Mouse (Mus musculus) limb, embryonic 13.5 days (tissue): Measurements from ENCODE around the gene Gm20388. TPM values are rescaled to one million over a fixed set of nuclear protein-coding genes. Genes with fewer than 3 reads are reported as not detected.

Experiments
- ATAC-seq: fragments of 200-750 bp; cut with Nextera tagmentation; 2 replicates; pipeline ENCODE4 v1.8.0; 2017; ENCODE audit warnings: low read depth, moderate number of reproducible peaks, moderate TSS enrichment; ENCODE audit not compliant: low FRiP score
- H3K27ac ChIP-seq: fragments of 300-500 bp; sonication (generic); 2 replicates; pipeline ENCODE4 v1.5.1; 2015; ENCODE audit warnings: inconsistent platforms, mild to moderate bottlenecking, moderate library complexity
- H3K27me3 ChIP-seq: fragments of 300-500 bp; sonication (generic); 2 replicates; pipeline ENCODE4 v1.6.1; 2015; ENCODE audit warnings: mild to moderate bottlenecking, inconsistent platforms
- H3K36me3 ChIP-seq: fragments of 300-500 bp; sonication (generic); 2 replicates; pipeline ENCODE4 v1.6.1; 2015; ENCODE audit warnings: inconsistent platforms, mild to moderate bottlenecking, moderate library complexity
- H3K4me1 ChIP-seq: fragments of 300-500 bp; sonication (generic); 2 replicates; pipeline ENCODE4 v1.6.1; 2015; ENCODE audit warnings: inconsistent platforms
- H3K4me2 ChIP-seq: fragments of 300-500 bp; sonication (generic); replicated peaks from 2 replicates; pipeline ENCODE4 v1.6.1; 2015; ENCODE audit warnings: inconsistent platforms, mild to moderate bottlenecking, moderate library complexity
- H3K4me3 ChIP-seq: fragments of 300-500 bp; sonication (generic); 2 replicates; pipeline ENCODE4 v1.5.1; 2015; ENCODE audit warnings: moderate library complexity, mild to moderate bottlenecking, inconsistent platforms
- H3K9ac ChIP-seq: fragments of 300-500 bp; sonication (generic); 2 replicates; pipeline ENCODE4 v1.6.1; 2015; ENCODE audit warnings: mild to moderate bottlenecking, inconsistent platforms
- H3K9me3 ChIP-seq: fragments of 300-500 bp; sonication (generic); 2 replicates; pipeline ENCODE4 v1.6.1; 2016; ENCODE audit warnings: inconsistent platforms
- WGBS: fragments of 180-500 bp; shearing (Covaris S2); methylation state at CpG from one replicate; pipeline ENCODE4 v1.1.7; 2015; 5-methylcytosine and 5-hydroxymethylcytosine counted together
- polyA plus RNA-seq: library from polyadenylated mRNA; unstranded; fragments of >200 nt; fragmentation: Nextera tagmentation; extraction: Ambion mirVana; gene quantifications from 2 replicates; pipeline ENCODE4 v1.2.1, GENCODE M21; 2015

Gene Gm20388
- polyA plus RNA-seq, 1 experiment from 2014 or later = 7.1 TPM

GRCm38 (mm10) chr8:120109149-120109548 lies 198.5 kb downstream of the Gm20388 start:
- Histone ChIP-seq H3K9ac (no peak overlapping the region), H3K36me3 (0 out of 2 replicates have a peak, but pooled peaks cover 5% of the 10 kb centered on the region), H3K9me3 (no peaks in the 10 kb centered on the region), H3K4me2 (no peak overlapping the region), H3K27ac (no peak overlapping the region), H3K4me3 (no peak overlapping the region), H3K4me1 (peaks cover 8% of the 10 kb centered on the region), H3K27me3 (peaks cover 11% of the 10 kb centered on the region)
- 23% methylated on average over 3 of the region's 3 CpGs for WGBS
- ATAC-seq = no peak

GRCm38 (mm10) chr8:120110966-120111365 lies 200.3 kb downstream of the Gm20388 start:
- Histone ChIP-seq H3K4me2 (no peak overlapping the region), H3K4me3 (no peak overlapping the region), H3K27ac (no peak overlapping the region), H3K9ac (no peak overlapping the region), H3K4me1 (peaks cover 15% of the 10 kb centered on the region), H3K36me3 (no peaks in the 10 kb centered on the region), H3K9me3 (no peaks in the 10 kb centered on the region), H3K27me3 (peaks cover 29% of the 10 kb centered on the region)
- no peak for ATAC-seq
- 83% methylated on average over 4 of the region's 4 CpGs for WGBS

GRCm38 (mm10) chr8:120111382-120111781 lies 200.7 kb downstream of the Gm20388 start:
- Histone ChIP-seq H3K4me2 (no peak overlapping the region), H3K36me3 (no peaks in the 10 kb centered on the region), H3K27me3 (peaks cover 33% of the 10 kb centered on the region), H3K4me1 (peaks cover 15% of the 10 kb centered on the region), H3K9ac (no peak overlapping the region), H3K27ac (no peak overlapping the region), H3K9me3 (no peaks in the 10 kb centered on the region), H3K4me3 (no peak overlapping the region)
- ATAC-seq = no peak
- 74% methylated on average over 4 of the region's 4 CpGs for WGBS

- Histone ChIP-seq H3K4me3 (no peak overlapping the region), H3K27me3 (peaks cover 45% of the 10 kb centered on the region), H3K9ac (no peak overlapping the region), H3K4me2 (peak overlapping the region; percentile 96; the same call in 1 of the 2 replicates), H3K9me3 (no peaks in the 10 kb centered on the region), H3K4me1 (peaks cover 15% of the 10 kb centered on the region), H3K36me3 (no peaks in the 10 kb centered on the region), H3K27ac (no peak overlapping the region)
- 84% methylated on average over 5 of the region's 5 CpGs for WGBS
- ATAC-seq = no peak
Measured at GRCm38 (mm10) chr8:120112535-120112934, 201.9 kb downstream of the Gm20388 start.

DNA sequence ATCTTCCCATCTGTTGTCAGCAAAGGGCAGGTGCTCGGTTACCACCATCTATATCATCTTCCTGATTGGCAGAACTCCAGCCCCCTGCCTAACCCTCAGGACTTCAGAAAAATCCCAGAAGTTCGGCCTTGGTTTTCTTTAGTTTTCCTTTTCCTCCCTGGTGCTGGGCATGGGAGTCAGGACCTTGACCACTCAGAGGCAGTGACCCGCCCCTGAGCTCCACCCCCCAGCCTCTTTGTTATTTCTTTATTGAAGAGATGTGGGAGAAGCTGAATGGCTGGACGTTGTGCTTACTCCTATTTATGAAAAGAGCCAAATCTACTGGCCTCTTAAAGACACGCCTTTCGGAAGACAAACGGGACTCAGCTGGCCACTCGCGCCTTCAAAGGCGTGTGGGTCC lies 202.7 kb downstream of the Gm20388 start:
- peak overlapping the region; percentile 69 for H3K4me3 ChIP-seq
- H3K27me3 ChIP-seq = peaks cover 53% of the 10 kb centered on the region
- ATAC-seq = no peak
- no peaks in the 10 kb centered on the region for H3K36me3 ChIP-seq
- WGBS = 5% methylated on average over 10 of the region's 10 CpGs
- H3K9ac ChIP-seq = peak overlapping the region; percentile 69
- peak overlapping the region; percentile 96 for H3K4me2 ChIP-seq
- peak overlapping the region; percentile 39; the same call in 1 of the 2 replicates for H3K27ac ChIP-seq
- H3K4me1 ChIP-seq = peaks cover 15% of the 10 kb centered on the region
- no peaks in the 10 kb centered on the region for H3K9me3 ChIP-seq

DNA sequence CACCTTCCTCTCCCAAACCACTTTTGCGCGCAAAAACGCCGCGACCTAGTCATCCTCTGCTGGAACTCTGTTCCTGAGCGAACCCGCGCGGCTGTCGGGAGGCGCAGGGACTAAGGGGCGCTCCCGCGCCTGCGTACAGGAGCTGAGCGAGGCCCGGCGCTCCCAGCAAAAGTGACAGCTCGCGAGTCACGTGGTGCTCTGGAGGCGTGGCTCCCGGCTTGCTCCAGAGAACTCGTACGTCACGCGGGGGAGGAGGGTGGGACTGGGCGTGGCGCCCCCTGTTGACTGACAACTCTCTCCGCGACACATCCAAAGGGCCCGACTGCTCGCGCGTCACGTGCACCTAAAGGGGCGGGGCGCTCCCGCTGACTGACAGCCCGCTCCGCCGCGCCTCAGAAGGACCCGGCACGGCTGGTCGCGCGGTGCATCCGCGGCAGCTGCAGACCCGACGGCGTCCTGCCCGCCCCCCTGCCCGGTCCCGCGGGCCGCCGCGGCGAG lies 203.2 kb downstream of the Gm20388 start, which contains the start of gene 6430548M08Rik:
TSS of gene 6430548M08Rik (plus strand) at position 395 of the 498 bp plus-strand sequence.
- Histone ChIP-seq H3K36me3 (no peaks in the 10 kb centered on the region), H3K4me2 (peak within 1 kb of the TSS; percentile 96), H3K27me3 (peaks cover 58% of the 10 kb centered on the region), H3K9me3 (no peaks in the 10 kb centered on the region), H3K4me1 (peaks cover 15% of the 10 kb centered on the region), H3K9ac (peak within 1 kb of the TSS; percentile 72), H3K4me3 (peak within 1 kb of the TSS; percentile 69), H3K27ac (peak within 1 kb of the TSS; percentile 39; the same call in 1 of the 2 replicates)
- ATAC-seq = peak; percentile 96
- 1% methylated on average over 61 of the region's 61 CpGs for WGBS

DNA sequence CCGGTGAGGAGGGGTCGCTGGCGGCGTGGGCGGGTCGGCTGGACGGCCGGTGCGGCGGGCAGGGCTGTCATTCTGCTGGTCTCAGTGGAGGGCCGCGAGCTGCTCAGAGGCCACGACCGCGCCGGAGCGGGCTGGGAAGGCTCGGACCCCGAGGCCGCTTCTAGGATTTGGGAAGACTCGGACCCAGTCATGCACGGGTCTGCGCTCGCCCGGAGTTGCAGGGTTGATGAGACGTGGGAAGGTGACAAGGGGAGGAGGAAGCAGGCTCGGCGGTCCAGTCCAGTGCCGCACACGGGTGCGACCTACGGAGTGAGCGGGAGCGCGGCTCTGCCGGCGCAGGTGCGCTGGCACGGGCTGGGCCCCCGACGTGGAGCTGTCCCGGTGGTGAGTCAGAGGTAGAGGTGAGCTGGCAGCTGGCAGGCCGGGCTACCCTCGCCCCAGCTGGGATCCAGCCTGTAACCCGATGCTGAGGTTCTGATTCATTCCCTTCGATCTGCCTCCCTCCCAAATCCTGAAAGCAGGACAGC lies 203.7 kb downstream of the Gm20388 start:
- Histone ChIP-seq H3K4me1 (peaks cover 15% of the 10 kb centered on the region), H3K27me3 (peaks cover 58% of the 10 kb centered on the region), H3K9ac (peak overlapping the region; percentile 72), H3K27ac (no peak overlapping the region), H3K36me3 (no peaks in the 10 kb centered on the region), H3K9me3 (no peaks in the 10 kb centered on the region), H3K4me3 (peak overlapping the region; percentile 69), H3K4me2 (peak overlapping the region; percentile 96)
- no peak; the same call in none of the 2 replicates for ATAC-seq
- 1% methylated on average over 36 of the region's 46 CpGs for WGBS

- Histone ChIP-seq H3K4me3 (no peak overlapping the region), H3K4me1 (peaks cover 18% of the 10 kb centered on the region), H3K9ac (no peak overlapping the region), H3K27ac (no peak overlapping the region), H3K27me3 (peaks cover 58% of the 10 kb centered on the region), H3K9me3 (no peaks in the 10 kb centered on the region), H3K36me3 (no peaks in the 10 kb centered on the region), H3K4me2 (no peak overlapping the region)
- no peak for ATAC-seq
- 68% methylated on average over 7 of the region's 7 CpGs for WGBS
Measured at GRCm38 (mm10) chr8:120116600-120116999, 206.0 kb downstream of the Gm20388 start.

DNA sequence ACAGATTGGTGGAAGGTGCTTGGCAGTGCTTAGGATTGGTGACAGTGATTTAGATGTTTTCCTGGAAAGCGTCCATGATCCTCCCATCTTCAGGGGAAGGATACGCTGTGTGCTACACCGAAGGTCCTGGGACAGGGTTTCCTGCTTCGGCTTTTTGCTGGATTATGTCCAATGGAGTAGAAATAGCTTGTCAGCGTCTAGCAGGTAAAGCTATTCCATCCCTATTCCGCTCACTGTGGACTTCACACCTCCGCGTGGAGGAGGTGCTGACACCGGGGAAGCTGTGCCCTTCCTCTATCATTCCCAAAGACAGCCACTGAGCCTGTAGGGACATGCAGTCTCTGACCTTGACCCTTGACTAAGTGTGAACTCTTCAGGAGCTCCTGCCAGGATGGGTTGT lies 207.5 kb downstream of the Gm20388 start:
- H3K9ac ChIP-seq = no peak overlapping the region
- no peaks in the 10 kb centered on the region for H3K9me3 ChIP-seq
- H3K27me3 ChIP-seq = peaks cover 51% of the 10 kb centered on the region
- H3K4me1 ChIP-seq = peaks cover 15% of the 10 kb centered on the region
- no peak overlapping the region for H3K27ac ChIP-seq
- no peak overlapping the region for H3K4me3 ChIP-seq
- WGBS = 82% methylated on average over 9 of the region's 9 CpGs
- ATAC-seq = no peak
- no peak overlapping the region for H3K4me2 ChIP-seq
- no peaks in the 10 kb centered on the region for H3K36me3 ChIP-seq

GRCm38 (mm10) chr8:120118847-120119246 lies 208.2 kb downstream of the Gm20388 start:
- whole genome bisulfite sequencing = 80% methylated on average over 5 of the region's 5 CpGs
- H3K4me1 ChIP-seq = peaks cover 10% of the 10 kb centered on the region; the same call in 1 of the 2 replicates
- H3K27ac ChIP-seq = no peak overlapping the region
- no peak overlapping the region for H3K4me3 ChIP-seq
- no peaks in the 10 kb centered on the region for H3K36me3 ChIP-seq
- no peak for ATAC-seq
- no peak overlapping the region for H3K9ac ChIP-seq
- no peaks in the 10 kb centered on the region for H3K9me3 ChIP-seq
- no peak overlapping the region for H3K4me2 ChIP-seq
- peaks cover 52% of the 10 kb centered on the region for H3K27me3 ChIP-seq

DNA sequence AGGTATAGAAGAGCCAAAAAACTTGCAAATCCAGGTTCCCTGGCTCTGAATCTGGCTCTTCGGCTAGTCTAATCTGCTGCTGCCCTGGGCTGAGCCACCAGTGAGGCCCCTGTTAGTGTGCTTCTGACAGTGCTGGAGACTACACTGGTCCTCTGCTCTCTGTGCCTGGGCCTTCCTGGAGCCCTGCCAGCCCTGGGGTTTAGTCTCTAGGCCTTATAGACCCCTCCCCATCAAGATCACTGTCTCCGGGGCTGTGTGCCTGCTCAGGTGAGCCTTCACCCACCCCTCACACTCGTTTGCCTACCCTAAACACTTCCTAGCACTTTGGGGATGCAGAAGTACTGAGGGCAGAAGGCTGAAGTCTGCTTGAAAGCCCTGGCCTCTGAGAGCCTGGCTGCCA lies 208.8 kb downstream of the Gm20388 start:
- Histone ChIP-seq H3K4me1 (peaks cover 7% of the 10 kb centered on the region; the same call in 1 of the 2 replicates), H3K27me3 (peaks cover 48% of the 10 kb centered on the region)

GRCm38 (mm10) chr8:120119931-120120330 lies 209.3 kb downstream of the Gm20388 start:
- no peak overlapping the region for H3K4me2 ChIP-seq
- no peaks in the 10 kb centered on the region for H3K36me3 ChIP-seq
- no peak overlapping the region for H3K9ac ChIP-seq
- no peak overlapping the region for H3K27ac ChIP-seq
- H3K4me1 ChIP-seq = 0 out of 2 replicates have a peak, but pooled peaks cover 4% of the 10 kb centered on the region
- H3K9me3 ChIP-seq = no peaks in the 10 kb centered on the region
- no peak overlapping the region for H3K4me3 ChIP-seq
- peaks cover 47% of the 10 kb centered on the region for H3K27me3 ChIP-seq
- WGBS = 83% methylated on average over 6 of the region's 6 CpGs
- no peak for ATAC-seq

More for the DNA sequence above, 208.8 kb downstream of the Gm20388 start:
- no peak for ATAC-seq
- Histone ChIP-seq H3K9ac (no peak overlapping the region), H3K4me2 (no peak overlapping the region), H3K9me3 (no peaks in the 10 kb centered on the region), H3K36me3 (no peaks in the 10 kb centered on the region), H3K4me3 (no peak overlapping the region), H3K27ac (no peak overlapping the region)
- WGBS = 57% methylated on average over 3 of the region's 3 CpGs
